In the genomic region with DNA sequence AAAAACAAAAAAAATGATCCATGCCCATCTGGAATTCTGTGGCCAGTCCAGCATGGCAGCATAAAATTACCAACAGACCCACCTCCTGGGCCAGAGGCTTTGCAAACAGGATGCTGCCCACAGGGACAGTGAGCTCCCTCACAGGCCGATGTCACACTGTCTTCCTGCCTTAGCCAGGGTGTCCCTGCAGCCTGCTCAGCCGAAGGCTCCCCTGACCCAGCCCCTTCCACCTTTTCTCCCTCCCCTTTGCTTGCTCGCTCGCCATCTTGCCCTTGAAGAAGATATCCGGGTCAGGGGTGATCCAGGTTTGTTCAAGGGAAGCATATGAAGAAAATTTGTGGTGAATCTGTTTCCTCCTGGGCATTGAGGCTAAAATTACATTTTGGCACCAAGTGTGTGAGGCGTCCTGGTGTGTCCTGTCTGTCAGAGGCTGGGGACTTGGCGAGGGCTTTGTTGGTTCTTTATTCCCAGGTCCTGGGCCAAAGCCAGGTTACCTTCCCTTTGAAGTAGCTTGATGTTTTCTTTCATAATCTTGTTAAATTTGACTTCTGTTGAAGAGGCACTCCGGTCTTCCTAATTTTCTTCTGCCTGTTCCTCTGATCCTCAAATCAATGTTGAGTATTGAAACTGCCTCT, we compare ENCODE assay signal across 20 mouse cellular contexts.
A peak's percentile ranks its signal among the peaks of the same experiment; 100 is the strongest.
DNase-seq lines count a peak whose midpoint lies in the region; ATAC-seq and TF ChIP-seq lines count a peak whose summit lies in the region.
"Had no signal": no experiment of that assay in that cellular context is flagged by ENCODE, and none has a peak within 500 bp of the region (broad histone marks: within the 10 kb centered on the region; RNA-seq: fewer than 3 reads in every experiment).

No protein-coding gene starts in this region.

- intact Hi-C loops in heart, postnatal 10 days (cut with DNase I) = no loop called here

- 0 out of 2 replicates have a peak, but pooled peaks have one; percentile 31 for ATAC-seq in cerebellum, adult (ENCODE audit: insufficient number of reproducible peaks, low FRiP score, low TSS enrichment)
- ATAC-seq in stomach, embryonic 16.5 days (ENCODE audit: insufficient read depth, low FRiP score) = no peak
- ATAC-seq in stomach, postnatal 0 days (ENCODE audit: low FRiP score, low TSS enrichment) = no peak
- no peak for ATAC-seq in granulocyte monocyte progenitor cell, adult 5-6 weeks (replicated peaks; ENCODE audit: poor library complexity, severe bottlenecking)
- ATAC-seq in forebrain, embryonic 11.5 days (replicated peaks; ENCODE audit: low FRiP score) = no peak
- ATAC-seq: forebrain, embryonic 13.5 days; inflammation-experienced regulatory T-cells, adult 6 months had no signal

- peaks cover 65% of the 10 kb centered on the region for H3K4me1 ChIP-seq in heart, embryonic 10.5 days
- peaks cover 7% of the 10 kb centered on the region for H3K4me1 ChIP-seq in stomach, embryonic 16.5 days (ENCODE audit: control insufficient read depth, insufficient read depth, low read length)
- H3K4me1 ChIP-seq in stomach, postnatal 0 days (replicated peaks; ENCODE audit: control insufficient read depth, insufficient read depth) = 0 out of 2 replicates have a peak, but pooled peaks cover 2% of the 10 kb centered on the region
- peaks cover 15% of the 10 kb centered on the region for H3K4me1 ChIP-seq in forebrain, embryonic 11.5 days (replicated peaks; ENCODE audit: control insufficient read depth, insufficient read depth, low read length)
- H3K4me1 ChIP-seq: stomach, embryonic 15.5 days had no signal

- no peak overlapping the region for H3K9ac ChIP-seq in stomach, embryonic 16.5 days (ENCODE audit: low read length)
- no peak overlapping the region for H3K9ac ChIP-seq in stomach, postnatal 0 days (ENCODE audit: low read length)
- H3K9ac ChIP-seq in forebrain, embryonic 11.5 days (ENCODE audit: low read length) = no peak overlapping the region
- H3K9ac ChIP-seq: forebrain, embryonic 13.5 days; limb, embryonic 13.5 days; liver, embryonic 14.5 days; lung, embryonic 15.5 days; stomach, embryonic 15.5 days had no signal

- no peak for DNase-seq in cerebellum, adult 11 months
- DNase-seq in heart, embryonic 10.5 days (ENCODE audit: low spot score) = no peak
- no peak for DNase-seq in heart, postnatal 10 days
- no peak for DNase-seq in stomach, postnatal 0 days (ENCODE audit: low spot score)
- DNase-seq in forebrain, embryonic 11.5 days (ENCODE audit: low spot score) = no peak
- DNase-seq: gastrocnemius, postnatal 25 days; kidney, adult 8-10 months; retina, postnatal 1 day had no signal

- WGBS in heart, embryonic 10.5 days = 49% methylated on average over 8 of the region's 8 CpGs
- 68% methylated on average over 8 of the region's 8 CpGs for WGBS in stomach, embryonic 16.5 days
- 59% methylated on average over 8 of the region's 8 CpGs for WGBS in stomach, postnatal 0 days
- WGBS in forebrain, embryonic 11.5 days = 55% methylated on average over 8 of the region's 8 CpGs

- H3K9me3 ChIP-seq in heart, embryonic 10.5 days = no peaks in the 10 kb centered on the region
- H3K9me3 ChIP-seq in stomach, embryonic 16.5 days (replicated peaks; ENCODE audit: control insufficient read depth, low read length) = no peaks in the 10 kb centered on the region
- no peaks in the 10 kb centered on the region for H3K9me3 ChIP-seq in stomach, postnatal 0 days (ENCODE audit: control insufficient read depth, low read length)
- no peaks in the 10 kb centered on the region for H3K9me3 ChIP-seq in forebrain, embryonic 11.5 days (ENCODE audit: control insufficient read depth, low read length)
- H3K9me3 ChIP-seq: embryonic facial prominence, embryonic 10.5 days; forebrain, embryonic 13.5 days; limb, embryonic 13.5 days; lung, embryonic 15.5 days; midbrain, embryonic 10.5 days; stomach, embryonic 15.5 days had no signal

- no peak for TF ChIP-seq EP300 in stomach, postnatal 0 days (optimal IDR thresholded peaks at IDR 0.05)

- TF ChIP-seq CTCF in stomach, postnatal 0 days (IDR thresholded peaks at IDR 0.05; ENCODE audit: low read depth) = no peak

- no peaks in the 10 kb centered on the region for H3K27me3 ChIP-seq in heart, embryonic 10.5 days (ENCODE audit: insufficient read depth, poor library complexity, severe bottlenecking)
- H3K27me3 ChIP-seq in stomach, embryonic 16.5 days (ENCODE audit: control insufficient read depth, insufficient read depth, low read length) = no peaks in the 10 kb centered on the region
- no peaks in the 10 kb centered on the region for H3K27me3 ChIP-seq in stomach, postnatal 0 days (ENCODE audit: control insufficient read depth, insufficient read depth, low read length)
- H3K27me3 ChIP-seq in forebrain, embryonic 11.5 days (ENCODE audit: control insufficient read depth, insufficient read depth, low read length) = no peaks in the 10 kb centered on the region
- H3K27me3 ChIP-seq: CH12.LX; forebrain, embryonic 13.5 days; limb, embryonic 13.5 days; stomach, embryonic 15.5 days had no signal

- H3K27ac ChIP-seq in heart, embryonic 10.5 days = peak overlapping the region; percentile 62
- H3K27ac ChIP-seq in stomach, embryonic 16.5 days (ENCODE audit: low read length) = 0 out of 2 replicates have a peak overlapping the region, but pooled peaks have one; percentile 26
- H3K27ac ChIP-seq in stomach, postnatal 0 days (replicated peaks) = no peak overlapping the region
- H3K27ac ChIP-seq in forebrain, embryonic 11.5 days (ENCODE audit: low read depth, low read length) = no peak overlapping the region
- H3K27ac ChIP-seq: embryonic facial prominence, embryonic 10.5 days; forebrain, embryonic 13.5 days; limb, embryonic 13.5 days; liver, embryonic 14.5 days; lung, embryonic 15.5 days; midbrain, embryonic 10.5 days; stomach, embryonic 15.5 days had no signal

- no peaks in the 10 kb centered on the region for H3K36me3 ChIP-seq in heart, embryonic 10.5 days
- no peaks in the 10 kb centered on the region for H3K36me3 ChIP-seq in stomach, embryonic 16.5 days (ENCODE audit: control insufficient read depth, insufficient read depth, low read length)
- H3K36me3 ChIP-seq in stomach, postnatal 0 days (ENCODE audit: control insufficient read depth, insufficient read depth, low read length) = no peaks in the 10 kb centered on the region
- no peaks in the 10 kb centered on the region for H3K36me3 ChIP-seq in forebrain, embryonic 11.5 days (ENCODE audit: control insufficient read depth, insufficient read depth, low read length)
- H3K36me3 ChIP-seq: embryonic facial prominence, embryonic 10.5 days; limb, embryonic 13.5 days; lung, embryonic 15.5 days; midbrain, embryonic 10.5 days; stomach, embryonic 15.5 days had no signal

- no peak overlapping the region for H3K4me2 ChIP-seq in stomach, embryonic 16.5 days (ENCODE audit: low read depth, low read length)
- no peak overlapping the region for H3K4me2 ChIP-seq in stomach, postnatal 0 days (replicated peaks; ENCODE audit: low read depth)
- H3K4me2 ChIP-seq in forebrain, embryonic 11.5 days (ENCODE audit: low read depth, low read length, severe bottlenecking) = no peak overlapping the region
- H3K4me2 ChIP-seq: forebrain, embryonic 13.5 days; limb, embryonic 13.5 days; lung, embryonic 15.5 days; stomach, embryonic 15.5 days had no signal

- no peak overlapping the region for H3K4me3 ChIP-seq in heart, embryonic 10.5 days
- H3K4me3 ChIP-seq in stomach, embryonic 16.5 days (replicated peaks; ENCODE audit: low read length) = no peak overlapping the region
- H3K4me3 ChIP-seq in stomach, postnatal 0 days (ENCODE audit: low read depth, low read length) = no peak overlapping the region
- no peak overlapping the region for H3K4me3 ChIP-seq in forebrain, embryonic 11.5 days (ENCODE audit: low read depth, low read length)
- H3K4me3 ChIP-seq: embryonic facial prominence, embryonic 10.5 days; forebrain, embryonic 13.5 days; limb, embryonic 13.5 days; lung, embryonic 15.5 days; midbrain, embryonic 10.5 days; stomach, embryonic 15.5 days had no signal

Comparison
In these comparisons a context has a peak if more than half of its experiments do, and no peak if none do; other contexts are left out.
1. H3K27ac ChIP-seq: peak in heart, embryonic 10.5 days (single experiment) and stomach, embryonic 16.5 days (single experiment); none in stomach, postnatal 0 days (single experiment) and forebrain, embryonic 11.5 days (single experiment).